Mouse (Mus musculus) monocyte, adult 5-6 weeks (primary cell): Measurements from ENCODE around the gene Ggt7. TPM values are rescaled to one million over a fixed set of nuclear protein-coding genes. Genes with fewer than 3 reads are reported as not detected.
"Not testable (repeated sequence)": the region's sequence is repeated elsewhere in the genome, so short reads cannot be mapped to it uniquely, and the experiment has no call there.

Experiments used
- ATAC-seq: fragments of 153-309, 156-312 bp; replicated peaks from 2 replicates; pipeline ENCODE4 v1.8.0; 2017; ENCODE audit warnings: mild to moderate bottlenecking; ENCODE audit not compliant: low TSS enrichment, insufficient number of reproducible peaks, severe bottlenecking, poor library complexity, low FRiP score
- total RNA-seq: library from RNA; stranded (forward); fragments of 200-1000, 200-491, 200-594 nt; gene quantifications from 3 replicates; pipeline ENCODE4 v1.2.3, GENCODE M21; 2017

Ggt7 gene
- total RNA-seq: 0.64 to 1.5 TPM (median 1.1 TPM) in 3 replicates

DNA sequence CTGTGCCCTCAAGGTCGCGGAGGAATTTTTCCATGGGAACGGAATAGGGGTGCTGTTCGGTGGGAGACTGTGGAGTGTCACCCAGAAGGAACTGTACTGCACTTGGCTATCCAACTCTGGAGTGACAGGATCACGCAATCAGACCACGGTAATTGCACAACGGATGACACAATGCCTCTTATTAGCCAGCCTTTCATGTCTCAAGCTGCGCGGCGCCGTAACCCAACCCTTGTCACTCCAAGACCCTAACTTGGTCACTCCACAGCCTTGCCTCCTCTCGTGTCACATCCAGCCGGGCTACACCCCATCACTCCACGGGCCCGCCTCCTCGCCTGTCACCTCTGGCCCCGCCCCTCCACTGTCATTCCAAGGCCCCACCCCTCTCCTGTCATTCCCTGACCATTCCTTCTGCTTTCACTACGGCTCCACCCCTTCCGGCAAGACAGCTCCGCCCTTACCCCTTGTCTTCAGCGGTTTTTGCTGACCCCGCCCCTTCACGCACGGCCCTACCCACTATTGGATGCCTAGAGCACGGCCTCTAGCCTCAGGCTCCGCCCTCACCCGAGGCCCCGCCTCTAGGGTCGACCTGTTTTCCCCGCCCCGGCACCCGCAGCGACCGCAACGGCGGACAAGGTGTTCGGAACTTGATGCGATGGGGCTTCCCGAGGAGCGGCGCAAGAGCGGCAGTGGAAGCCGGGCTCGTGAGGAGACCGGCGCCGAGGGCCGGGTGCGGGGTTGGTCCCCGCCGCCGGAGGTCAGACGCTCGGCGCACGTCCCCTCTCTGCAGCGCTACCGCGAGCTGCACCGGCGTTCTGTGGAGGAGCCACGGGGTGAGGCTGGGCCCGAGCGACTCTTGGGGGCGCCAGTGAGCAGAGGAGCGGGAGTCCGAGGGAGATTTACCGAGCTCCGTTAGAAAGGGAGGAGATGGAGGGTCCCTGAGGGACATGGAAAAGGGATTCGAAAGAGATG lies at the start of gene Ggt7, which contains the start of gene Acss2:
Gene Ggt7 (minus strand): TSS at position 783 of the 969 bp plus-strand sequence.
Gene Acss2 (plus strand): TSS at position 494 of the 969 bp plus-strand sequence.
- ATAC-seq: peak; percentile 95

DNA sequence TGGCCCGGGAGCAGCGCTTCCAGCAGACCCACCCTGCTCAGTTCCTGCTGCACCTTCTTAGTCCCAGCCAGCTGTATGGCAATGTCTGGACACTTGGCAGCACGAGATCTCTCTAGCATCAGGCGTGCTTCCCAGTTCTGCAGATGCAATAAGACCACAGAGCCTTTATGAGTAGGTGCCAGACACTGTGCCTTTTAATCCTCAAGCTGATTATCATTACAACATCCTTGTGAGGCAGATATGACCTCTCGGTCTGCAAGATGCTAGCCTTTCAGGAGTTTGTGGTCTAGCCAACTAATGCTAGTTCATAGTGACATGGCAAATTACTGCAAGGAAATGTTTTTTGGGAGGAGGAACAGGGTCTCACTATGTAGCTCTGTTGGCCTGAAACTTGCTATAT lies 49.7 kb upstream of the Ggt7 start:
- ATAC-seq: no peak

DNA sequence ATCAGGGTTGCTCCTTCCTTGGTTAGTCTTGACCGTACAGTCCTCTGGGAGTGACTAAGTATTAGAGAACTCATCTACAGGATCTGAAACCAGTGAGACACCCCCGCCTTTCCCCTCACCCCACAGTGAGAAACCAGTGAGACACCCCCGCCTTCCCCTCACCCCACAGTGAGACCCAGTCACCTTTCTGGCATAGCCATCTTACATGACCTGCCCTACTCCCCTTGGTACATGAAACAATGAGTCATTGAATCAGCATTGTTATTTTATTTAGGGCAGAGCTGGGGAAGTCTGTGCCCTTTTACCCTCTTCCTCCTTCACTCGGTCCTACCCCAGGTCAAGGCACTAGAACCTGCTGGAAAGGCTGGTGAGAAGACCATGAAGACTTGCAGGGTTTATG lies 44.9 kb upstream of the Ggt7 start:
- peak; percentile 45 for ATAC-seq

DNA sequence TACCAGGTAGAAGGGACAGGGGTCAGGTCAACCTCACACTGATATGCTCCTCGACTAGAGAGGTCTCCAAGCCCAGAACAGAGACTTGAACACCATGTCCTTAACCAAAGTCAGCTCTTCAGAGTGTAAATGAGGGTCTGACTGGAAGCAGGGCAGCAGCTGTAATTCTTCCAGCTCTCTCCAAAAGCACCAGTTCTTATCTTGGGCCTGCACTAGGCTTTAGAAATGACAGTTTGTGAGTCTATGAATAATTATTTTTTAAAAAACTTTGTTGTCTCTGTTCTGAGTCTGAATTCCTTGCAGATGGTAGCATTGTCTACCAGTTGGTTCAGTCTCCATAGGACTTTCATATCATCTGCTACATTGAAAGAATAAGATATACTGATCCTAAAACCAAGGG lies 44.2 kb upstream of the Ggt7 start:
- ATAC-seq: no peak

DNA sequence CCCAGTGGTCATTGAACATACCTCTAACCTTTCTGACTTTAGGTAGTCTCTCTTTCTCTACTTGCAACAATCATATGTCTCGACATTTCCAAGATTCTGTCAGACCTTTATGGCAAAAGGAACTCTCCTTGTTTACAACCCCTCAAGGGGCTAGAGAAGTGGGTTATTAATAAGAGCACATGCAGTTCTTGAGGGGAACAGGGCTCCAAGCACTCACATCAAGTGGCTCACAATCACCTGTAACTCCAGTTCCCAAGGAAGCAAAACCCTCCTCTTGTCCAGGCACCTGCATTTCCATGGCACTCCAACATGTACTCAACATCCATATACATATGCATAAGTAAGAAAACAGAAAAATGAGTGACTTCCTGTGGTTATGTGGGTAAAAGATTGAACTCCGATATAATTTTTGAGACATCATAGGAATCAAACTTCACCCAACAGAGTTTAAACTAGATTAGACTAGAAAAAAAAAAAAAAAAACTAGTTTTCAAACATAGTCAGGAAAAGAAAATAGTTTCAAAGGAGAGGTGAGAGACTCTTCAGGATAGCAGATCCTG lies 36.5 kb upstream of the Ggt7 start:
- no peak for ATAC-seq

DNA sequence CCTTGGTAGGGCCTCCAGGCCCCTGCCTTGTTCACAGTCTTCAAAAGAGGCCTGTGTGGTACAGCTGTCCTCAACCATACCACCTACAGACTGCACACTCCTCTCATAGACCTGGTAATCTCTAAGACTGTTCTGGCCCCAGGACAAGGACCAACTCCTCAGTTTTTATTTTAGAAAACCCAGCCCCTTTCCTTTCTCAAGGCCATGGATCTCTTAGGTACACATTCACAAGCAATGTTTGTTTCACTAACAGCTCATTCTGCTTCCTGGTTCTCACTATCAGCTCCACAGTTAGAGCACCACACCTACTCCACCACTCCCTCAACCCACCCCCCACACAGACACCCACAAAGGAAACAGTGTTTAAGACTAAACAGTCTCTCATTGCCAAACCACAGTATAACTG lies 34.9 kb upstream of the Ggt7 start:
- no peak for ATAC-seq

DNA sequence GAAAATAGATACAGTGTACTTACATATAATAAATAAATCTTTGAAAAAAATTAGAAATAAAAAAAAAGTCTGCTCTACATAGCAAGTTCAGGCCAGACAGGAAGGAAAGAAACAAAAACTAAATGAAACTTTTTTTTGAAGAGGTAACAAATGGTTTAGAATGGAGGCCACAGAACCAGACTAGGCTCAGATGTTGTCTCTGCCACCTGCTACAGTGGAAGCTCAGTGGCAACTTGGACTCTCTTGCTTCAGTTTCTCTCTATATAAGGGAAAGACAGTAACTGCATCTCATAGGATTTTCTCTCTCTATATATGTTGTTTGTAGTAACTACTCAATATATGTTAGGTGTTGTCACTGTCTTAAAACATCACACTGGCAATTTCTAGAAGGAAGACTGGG lies 34.3 kb upstream of the Ggt7 start:
- ATAC-seq: no peak

DNA sequence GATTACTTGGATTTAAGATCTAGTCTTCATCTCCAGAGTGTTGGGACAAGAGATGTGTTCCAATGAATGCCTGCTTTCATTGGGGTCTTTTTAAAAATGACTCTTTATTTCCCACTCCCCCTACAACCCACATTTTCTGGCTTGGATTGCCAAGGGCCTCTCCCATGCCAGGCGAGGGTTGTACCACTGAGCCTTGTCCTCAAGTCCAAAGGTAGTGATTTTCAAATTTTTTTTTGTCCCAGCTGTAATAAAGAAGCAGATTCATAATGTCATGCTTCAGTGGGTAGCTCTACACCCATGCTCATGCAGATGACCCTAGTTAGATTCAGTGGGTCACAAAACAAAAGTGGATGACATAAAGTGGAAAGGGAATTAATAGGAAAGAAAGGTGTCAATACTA lies 28.9 kb upstream of the Ggt7 start:
- no peak for ATAC-seq

DNA sequence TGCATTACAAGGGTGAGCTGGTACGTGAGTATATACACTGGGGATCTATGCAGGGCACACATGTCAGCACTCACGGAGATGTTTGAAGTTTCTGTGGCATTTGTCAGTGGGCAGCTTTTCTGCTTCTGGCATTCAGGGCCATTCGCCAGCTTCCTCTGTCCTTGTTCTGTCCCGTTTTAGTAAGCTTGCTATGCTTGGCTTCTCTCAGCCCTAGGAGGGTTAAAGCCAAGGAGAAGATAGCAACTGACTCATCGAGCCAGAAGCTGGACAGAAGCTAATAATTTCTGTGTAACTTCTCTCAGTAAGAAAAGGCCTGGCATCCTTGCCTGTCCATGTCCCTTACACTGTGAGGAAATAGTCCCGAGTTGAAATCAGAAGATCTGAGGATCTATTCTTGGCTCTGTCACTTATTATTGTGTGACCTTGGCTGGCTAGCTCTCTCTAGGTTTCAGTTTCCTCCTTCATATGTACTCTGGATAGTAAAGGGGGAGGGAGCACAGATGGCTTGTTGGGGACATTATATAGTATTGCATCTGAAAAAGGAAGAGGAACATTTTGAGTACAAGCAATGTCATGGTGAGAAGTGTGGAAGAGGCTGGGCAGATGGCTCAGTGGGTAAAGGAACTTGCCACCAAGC lies 22.9 kb upstream of the Ggt7 start:
- ATAC-seq: peak; percentile 43; the same call in 1 of the 2 replicates

DNA sequence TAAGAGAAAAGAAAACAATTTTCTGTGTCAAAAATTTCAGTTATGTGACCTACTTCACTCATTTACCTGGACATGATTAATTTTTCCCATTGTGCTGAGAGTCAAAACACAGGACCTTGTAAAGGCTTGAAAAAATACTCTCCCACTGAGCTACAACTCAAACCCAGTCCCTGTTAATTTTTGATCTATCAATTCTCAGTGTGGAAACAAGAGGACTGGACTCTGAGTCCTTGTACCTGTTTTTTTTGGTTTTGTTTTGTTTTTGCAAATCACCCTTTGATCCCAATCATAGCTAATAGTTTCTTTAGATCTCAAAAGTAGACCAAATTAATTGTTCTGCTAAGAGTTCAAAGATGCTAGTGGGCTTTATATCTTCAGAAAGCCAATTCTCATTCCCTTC lies 21.7 kb upstream of the Ggt7 start:
- no peak for ATAC-seq

DNA sequence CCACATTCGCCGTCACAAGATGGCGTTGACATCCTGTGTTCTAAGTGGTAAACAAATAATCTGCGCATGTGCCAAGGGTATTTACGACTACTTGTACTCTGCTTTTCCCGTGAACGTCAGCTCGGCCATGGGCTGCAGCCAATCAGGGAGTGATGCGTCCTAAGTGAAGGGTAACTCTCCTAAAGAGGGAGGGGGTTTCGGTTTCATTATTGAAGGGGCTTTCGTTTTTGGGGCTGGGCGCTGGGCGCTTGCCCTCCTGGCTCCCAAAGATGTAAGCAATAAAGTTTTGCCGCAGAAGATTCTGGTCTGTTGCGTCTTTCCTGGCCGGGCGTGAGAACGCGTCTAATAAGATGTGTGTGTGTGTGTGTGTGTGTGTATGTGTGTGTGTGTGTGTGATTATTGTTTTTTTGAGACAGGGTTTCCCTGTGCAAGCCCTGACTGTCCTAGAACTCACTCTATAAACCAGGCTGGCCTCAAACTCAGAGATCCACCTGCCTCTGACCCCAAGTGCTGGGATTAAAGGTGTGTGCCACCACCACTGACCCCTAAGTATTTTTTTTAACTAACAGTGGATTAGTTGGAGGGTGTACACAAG lies 20.5 kb upstream of the Ggt7 start:
- not testable (repeated sequence) for ATAC-seq

DNA sequence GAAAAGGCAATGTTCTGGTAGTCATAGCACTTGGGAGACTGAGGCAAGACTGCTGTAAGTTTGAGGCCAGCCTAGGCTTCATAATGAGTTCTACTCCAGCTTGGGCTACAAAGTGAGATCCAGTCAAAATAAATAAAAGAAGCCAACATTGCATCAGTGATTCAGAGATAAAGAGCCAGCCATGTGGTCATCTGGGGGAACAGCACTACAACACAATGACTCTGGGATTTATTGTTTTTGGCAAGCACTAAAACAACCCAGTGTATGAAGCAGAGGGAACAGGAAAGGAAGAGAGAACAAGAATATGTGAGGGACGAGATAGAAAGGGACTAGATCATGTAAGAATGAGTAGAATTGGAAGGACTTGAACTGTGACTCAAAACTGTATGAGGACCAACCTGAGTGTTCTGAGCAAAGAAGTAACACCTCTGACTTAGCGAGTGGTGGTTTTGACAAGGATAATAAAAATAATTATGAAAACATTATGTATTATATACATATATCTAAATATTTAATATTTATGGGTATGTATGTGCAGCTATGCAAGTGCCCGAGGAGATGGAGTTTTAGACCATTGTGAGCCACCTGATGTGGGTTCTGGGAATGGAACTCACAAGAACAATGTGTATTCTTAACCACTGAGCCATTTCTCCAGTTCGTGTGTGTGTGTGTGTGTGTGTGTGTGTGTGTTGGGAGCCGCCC lies 19.9 kb upstream of the Ggt7 start:
- ATAC-seq: no peak

DNA sequence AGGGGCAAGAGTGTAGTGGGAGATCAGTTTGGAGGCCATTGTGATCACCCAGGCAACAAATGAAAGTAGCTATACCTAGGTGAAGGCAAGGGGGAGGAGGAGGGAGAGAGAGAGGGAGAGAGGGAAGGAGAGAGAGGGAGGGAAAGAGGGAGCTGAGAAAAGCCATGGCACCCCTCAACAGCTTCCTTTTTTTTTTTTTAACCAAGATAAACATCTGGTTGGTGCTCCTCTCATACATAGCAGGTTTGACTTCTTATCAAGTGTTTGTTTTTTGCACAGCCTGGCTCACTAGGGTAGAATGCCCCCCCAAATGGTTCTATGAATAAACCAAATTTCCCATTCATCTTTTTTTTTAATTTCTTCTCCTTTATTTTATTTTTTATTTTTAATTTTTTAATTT lies 18.3 kb upstream of the Ggt7 start:
- no peak for ATAC-seq

DNA sequence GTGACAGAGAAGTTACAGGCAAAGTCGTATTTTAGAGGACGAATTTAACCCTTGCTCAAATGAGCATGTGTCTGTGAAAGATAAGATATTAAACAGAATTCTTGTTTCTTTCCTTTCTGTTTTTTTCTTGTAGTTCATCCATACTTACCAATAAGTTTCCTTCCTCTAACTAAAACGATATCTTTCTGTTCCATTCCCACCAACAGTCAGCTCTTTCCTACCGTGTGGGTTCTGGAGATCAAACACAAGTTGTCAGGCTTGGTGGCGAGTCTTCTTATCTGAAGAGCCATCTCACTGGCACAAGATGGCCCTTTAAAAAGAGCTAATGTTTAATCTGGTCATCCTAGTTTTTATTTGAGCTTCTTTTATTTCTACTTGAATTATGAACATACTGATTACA lies 9.3 kb upstream of the Ggt7 start:
- no peak for ATAC-seq

DNA sequence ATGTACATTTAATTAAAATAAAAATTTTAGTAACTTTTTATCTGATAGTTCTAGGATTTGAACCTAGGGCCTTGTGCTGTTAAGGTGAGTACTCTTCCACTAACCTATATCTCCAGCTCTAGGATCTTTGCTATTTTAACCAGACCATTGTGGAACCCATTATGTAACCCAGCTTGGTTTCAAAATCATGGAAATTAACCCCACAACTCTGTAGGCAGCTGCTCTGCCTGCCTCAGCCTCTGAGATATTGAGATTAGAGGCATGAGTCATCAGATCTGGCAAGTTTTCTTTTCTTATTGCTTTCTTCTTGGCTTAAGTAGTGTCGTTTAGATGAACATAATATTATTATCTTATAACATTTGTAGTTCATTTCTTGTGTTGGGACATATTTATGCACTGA lies 6.3 kb upstream of the Ggt7 start:
- ATAC-seq: no peak

DNA sequence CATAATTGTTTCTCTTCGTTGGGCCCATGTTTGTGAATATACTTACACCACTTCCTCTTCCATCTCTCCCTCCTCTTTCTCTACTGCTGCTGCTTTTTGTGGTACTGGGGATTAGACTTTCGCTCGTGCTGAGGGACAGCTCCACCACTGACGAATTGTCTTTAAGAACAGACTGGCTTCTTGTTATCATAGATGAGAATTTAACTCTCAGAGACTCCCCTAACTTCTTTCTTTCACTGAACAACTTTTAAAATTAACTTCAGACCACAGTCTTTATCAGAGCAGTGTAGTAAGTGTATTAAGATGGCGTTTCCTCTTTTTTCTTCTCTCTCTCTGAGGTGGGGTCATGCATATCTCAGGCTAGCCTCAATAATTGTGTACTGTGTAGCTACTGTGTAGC lies 5.7 kb upstream of the Ggt7 start:
- no peak for ATAC-seq

DNA sequence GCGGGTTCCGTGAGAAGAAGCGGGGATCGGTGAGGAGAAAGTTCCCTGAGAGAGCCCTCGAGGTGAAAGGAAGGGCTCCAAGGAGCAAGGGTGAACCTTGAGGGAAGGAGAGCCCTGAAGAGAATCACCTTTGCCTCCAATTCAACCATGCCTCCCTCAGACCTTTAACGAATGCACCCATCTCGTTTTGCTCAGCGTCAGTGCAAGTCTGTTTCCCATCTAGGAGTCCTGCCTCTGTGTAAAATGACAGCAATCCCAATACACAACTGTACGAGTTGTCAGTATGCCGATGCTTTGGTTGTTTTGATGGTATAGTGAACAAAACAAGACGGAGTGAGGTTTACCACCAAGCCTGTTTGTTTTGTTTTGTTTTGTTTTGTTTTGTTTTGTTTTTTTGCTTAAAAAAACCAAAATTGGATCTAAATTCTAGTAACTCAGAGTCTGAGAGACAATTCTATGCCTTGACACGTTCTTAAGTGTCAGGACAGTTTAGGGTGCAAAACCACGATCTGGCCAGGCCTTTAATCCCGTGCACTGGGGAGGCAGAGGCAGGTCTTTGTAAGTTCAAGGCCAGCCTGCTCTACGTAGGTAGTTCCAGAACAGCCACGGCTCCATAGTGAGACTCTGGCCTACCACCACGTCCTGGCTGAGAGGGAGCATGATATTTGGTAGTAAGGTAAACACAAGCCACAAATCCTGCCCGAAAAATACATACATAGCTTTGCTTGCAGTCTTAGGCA lies 664 bp upstream of the Ggt7 start:
- ATAC-seq: no peak

DNA sequence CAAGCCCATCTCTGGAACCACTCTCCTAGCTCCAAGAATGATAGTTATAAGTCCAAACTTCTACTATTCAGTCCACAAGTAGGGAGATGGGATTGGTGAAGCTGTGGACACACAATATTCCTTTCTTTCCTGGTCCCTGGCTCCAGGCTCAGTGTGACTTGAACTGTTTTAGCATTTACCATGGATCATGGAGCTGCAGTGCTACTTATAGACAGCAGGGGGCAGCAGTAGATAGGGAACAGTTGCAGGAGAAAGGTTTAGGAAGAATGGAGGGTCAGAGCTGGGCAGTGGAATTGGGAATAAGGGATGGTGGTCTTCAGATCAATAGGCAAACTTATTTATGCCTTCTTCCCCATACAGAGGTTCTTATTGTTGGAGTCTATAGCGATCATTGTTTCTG lies 2.1 kb downstream of the Ggt7 start:
- ATAC-seq: no peak
